19 mouse cellular contexts compared by ENCODE assay signal in genomic region chr1:149858734-149859133, GRCm38 (mm10).
DNase-seq lines count a peak whose midpoint lies in the region; ATAC-seq and TF ChIP-seq lines count a peak whose summit lies in the region.
"Had no signal": no experiment of that assay in that cellular context is flagged by ENCODE, and none has a peak within 500 bp of the region (broad histone marks: within the 10 kb centered on the region; RNA-seq: fewer than 3 reads in every experiment).

No protein-coding gene starts in this region.

- no peak for DNase-seq in left cerebral cortex, adult 2 months (ENCODE audit: extremely low spot score in 1 of 2, low spot score in 2 of 2)
- DNase-seq in left cerebral cortex, postnatal 14 days (ENCODE audit: low spot score in 2 of 2): no peak
- DNase-seq in CH12.LX (ENCODE audit: extremely low read depth): no peak
- peak; percentile 62 for DNase-seq in MEL (ENCODE audit: low read depth, low spot score)
- DNase-seq in cerebellum, postnatal 4 days (ENCODE audit: low spot score in 2 of 2): no peak
- DNase-seq in hindbrain, embryonic 14.5 days (ENCODE audit: low spot score): no peak
- no peak for DNase-seq in frontal cortex, adult 2 months (ENCODE audit: extremely low spot score in 1 of 2, low spot score in 1 of 2)
- DNase-seq: cerebellum, adult 2 months; gastrocnemius, postnatal 14 days; heart, postnatal 36 days; kidney, postnatal 14 days; layer of hippocampus, adult 9-11 months; midbrain, embryonic 14.5 days; thymus, postnatal 4 days had no signal

- no peak overlapping the region for H3K4me3 ChIP-seq in left cerebral cortex, adult 2 months
- H3K4me3 ChIP-seq in CH12.LX (replicated peaks in 1 of 3; ENCODE audit: low read depth in 2 of 3, low read length in 2 of 3, poor library complexity in 1 of 3) (no peak overlapping the region), MEL (ENCODE audit: control insufficient read depth in 1 of 2, insufficient read depth in 1 of 2, low read depth in 2 of 2, low read length in 2 of 2) (no peak overlapping the region)
- H3K4me3 ChIP-seq in cortical plate, adult 2 months (ENCODE audit: insufficient read depth, low read length): no peak overlapping the region
- no peak overlapping the region for H3K4me3 ChIP-seq in hindbrain, embryonic 14.5 days (replicated peaks; ENCODE audit: low read length)
- H3K4me3 ChIP-seq: heart, embryonic 12.5 days; limb, embryonic 10.5 days; liver, embryonic 15.5 days had no signal

- no peaks in the 10 kb centered on the region for H3K27me3 ChIP-seq in CH12.LX (replicated peaks)
- H3K27me3 ChIP-seq in MEL (ENCODE audit: control insufficient read depth in 1 of 2, insufficient read depth in 2 of 2, low read length in 2 of 2): no peaks in the 10 kb centered on the region
- no peaks in the 10 kb centered on the region for H3K27me3 ChIP-seq in hindbrain, embryonic 14.5 days (ENCODE audit: control insufficient read depth, insufficient read depth, low read length)
- H3K27me3 ChIP-seq: heart, embryonic 12.5 days; liver, embryonic 15.5 days had no signal

- WGBS in hindbrain, embryonic 14.5 days: 78% methylated on average over 5 of the region's 5 CpGs

- H3K79me2 ChIP-seq in CH12.LX (replicated peaks; ENCODE audit: control insufficient read depth, extremely low read depth, insufficient read depth, poor library complexity, severe bottlenecking): no peaks in the 10 kb centered on the region
- no peaks in the 10 kb centered on the region for H3K79me2 ChIP-seq in MEL (ENCODE audit: control insufficient read depth, insufficient read depth, low read length, poor library complexity)

- H3K4me1 ChIP-seq in CH12.LX (ENCODE audit: control insufficient read depth in 1 of 2, insufficient read depth in 2 of 2) (peaks cover 4 to 20% of the 10 kb centered on the region in 2 experiments), MEL (ENCODE audit: control insufficient read depth in 1 of 2, insufficient read depth in 2 of 2, low read length in 2 of 2) (no peaks in the 10 kb centered on the region)
- H3K4me1 ChIP-seq in cortical plate, adult 2 months (ENCODE audit: control insufficient read depth, insufficient read depth, low read length): peaks cover 6% of the 10 kb centered on the region
- no peaks in the 10 kb centered on the region for H3K4me1 ChIP-seq in hindbrain, embryonic 14.5 days (replicated peaks; ENCODE audit: control insufficient read depth, insufficient read depth, low read length)
- H3K4me1 ChIP-seq: limb, embryonic 10.5 days; liver, embryonic 15.5 days had no signal

- in situ Hi-C loops in CH12.LX (cut with MboI; ENCODE audit: low pct_ligation_motif_present, low pct_unique_long_range_greater_than_20kb, low sequenced_read_pairs): no loop called here

- H3K9me3 ChIP-seq in CH12.LX (replicated peaks; ENCODE audit: low read length) (no peaks in the 10 kb centered on the region), MEL (replicated peaks; ENCODE audit: insufficient read depth, low read length) (no peaks in the 10 kb centered on the region)
- no peaks in the 10 kb centered on the region for H3K9me3 ChIP-seq in hindbrain, embryonic 14.5 days (ENCODE audit: control insufficient read depth, low read length)
- H3K9me3 ChIP-seq: heart, embryonic 12.5 days; limb, embryonic 10.5 days; liver, embryonic 15.5 days had no signal

- peak; percentile 51 for TF ChIP-seq RAD21 in CH12.LX (IDR thresholded peaks at IDR 0.05; ENCODE audit: low read depth, low read length)
- peak; percentile 80 for TF ChIP-seq RAD21 in MEL (IDR thresholded peaks at IDR 0.05; ENCODE audit: low read depth, low read length)

- no peak overlapping the region; the same call in 1 of the 2 replicates for H3K27ac ChIP-seq in left cerebral cortex, adult 2 months
- no peak overlapping the region for H3K27ac ChIP-seq in CH12.LX (ENCODE audit: insufficient read depth, low read depth)
- H3K27ac ChIP-seq in MEL (ENCODE audit: control insufficient read depth, low read depth, low read length): no peak overlapping the region
- H3K27ac ChIP-seq in cortical plate, adult 2 months (ENCODE audit: insufficient read depth, low read length): no peak overlapping the region
- H3K27ac ChIP-seq in hindbrain, embryonic 14.5 days: no peak overlapping the region
- H3K27ac ChIP-seq: limb, embryonic 10.5 days; liver, embryonic 15.5 days; macrophage had no signal

- intact Hi-C loops in left cerebral cortex, adult 2 months (cut with DNase I): loop anchor here (5.0 kb wide), 3 partner anchors 104 to 344 kb away; partner anchors contain the start of gene Pla2g4a
- intact Hi-C loops in left cerebral cortex, postnatal 14 days (cut with DNase I): no loop called here

- H3K9ac ChIP-seq in CH12.LX (ENCODE audit: insufficient read depth, low read depth) (no peak overlapping the region), MEL (ENCODE audit: control insufficient read depth, low read depth, low read length, poor library complexity, severe bottlenecking) (no peak overlapping the region)
- H3K9ac ChIP-seq in hindbrain, embryonic 14.5 days: no peak overlapping the region
- H3K9ac ChIP-seq: heart, embryonic 12.5 days; liver, embryonic 15.5 days had no signal

- dilution Hi-C loops in CH12.LX (cut with MboI; ENCODE audit: extremely low pct_ligation_motif_present, extremely low pct_unique_long_range_greater_than_20kb, low sequenced_read_pairs): no loop called here

- H3K4me2 ChIP-seq in CH12.LX (ENCODE audit: insufficient read depth, low read depth, poor library complexity, severe bottlenecking): no peak overlapping the region
- no peak overlapping the region for H3K4me2 ChIP-seq in hindbrain, embryonic 14.5 days (replicated peaks)
- H3K4me2 ChIP-seq: heart, embryonic 12.5 days; liver, embryonic 15.5 days had no signal

- H3K36me3 ChIP-seq in CH12.LX (replicated peaks in 1 of 2; ENCODE audit: control insufficient read depth in 1 of 2, insufficient read depth in 1 of 2, low read length in 1 of 2) (peaks cover 2 to 7% of the 10 kb centered on the region in 2 experiments), MEL (ENCODE audit: control insufficient read depth in 1 of 2, insufficient read depth in 2 of 2, low read length in 2 of 2) (peaks cover 0 to 8% of the 10 kb centered on the region in 2 experiments; a peak in 1 of 4 replicates)
- H3K36me3 ChIP-seq in hindbrain, embryonic 14.5 days (replicated peaks; ENCODE audit: control insufficient read depth, insufficient read depth): no peaks in the 10 kb centered on the region
- H3K36me3 ChIP-seq: heart, embryonic 12.5 days; limb, embryonic 10.5 days had no signal

- no peak for ATAC-seq in hindbrain, embryonic 14.5 days (ENCODE audit: low FRiP score)

- TF ChIP-seq POLR2A in CH12.LX (IDR thresholded peaks at IDR 0.05; ENCODE audit: low read depth, low read length): no peak
- no peak for TF ChIP-seq POLR2A in MEL (IDR thresholded peaks at IDR 0.05; ENCODE audit: control insufficient read depth in 1 of 2, insufficient read depth in 1 of 2, low read depth in 1 of 2, low read length in 2 of 2, poor library complexity in 1 of 2)
- no peak for TF ChIP-seq POLR2A in cortical plate, adult 2 months (IDR thresholded peaks at IDR 0.05; ENCODE audit: extremely low read depth, insufficient read depth, low read length)

- TF ChIP-seq CTCF in left cerebral cortex, adult 2 months (IDR thresholded peaks at IDR 0.05): peak; percentile 48
- TF ChIP-seq CTCF in CH12.LX (conservative IDR thresholded peaks at IDR 0.05 in 1 of 2, IDR thresholded peaks at IDR 0.05 in 1 of 2; ENCODE audit: low read depth in 2 of 2, low read length in 2 of 2) (peak in 1 of 2 experiments; percentile 61; a peak in 2 of 4 replicates), MEL (IDR thresholded peaks at IDR 0.05 in 2 of 3, conservative IDR thresholded peaks at IDR 0.05 in 1 of 3; ENCODE audit: control insufficient read depth in 1 of 3, insufficient read depth in 1 of 3, low read depth in 2 of 3, low read length in 3 of 3, poor library complexity in 1 of 3, severe bottlenecking in 1 of 3) (peak; percentile 26 to 74 (median 49); a peak in 5 of 6 replicates)
- peak; percentile 13; the same call in 1 of the 2 replicates for TF ChIP-seq CTCF in cortical plate, adult 2 months (IDR thresholded peaks at IDR 0.05; ENCODE audit: extremely low read depth, insufficient read depth, low read length)

- TF ChIP-seq EP300 in CH12.LX (IDR thresholded peaks at IDR 0.05; ENCODE audit: low read length): no peak
- no peak for TF ChIP-seq EP300 in MEL (IDR thresholded peaks at IDR 0.05; ENCODE audit: low read depth in 1 of 2, low read length in 2 of 2)

TF ChIP-seq in CH12.LX, 34 proteins besides CTCF, POLR2A, EP300 and RAD21:
- TF ChIP-seq ZMIZ1 (IDR thresholded peaks at IDR 0.05; ENCODE audit: low read depth, low read length) (no peak), MAZ (IDR thresholded peaks at IDR 0.05; ENCODE audit: low read depth, low read length) (no peak), SMC3 (IDR thresholded peaks at IDR 0.05; ENCODE audit: low read depth, low read length) (peak; percentile 51), MAFK (IDR thresholded peaks at IDR 0.05; ENCODE audit: insufficient replicate concordance, low read length) (no peak)

TF ChIP-seq in MEL, 35 proteins besides CTCF, POLR2A, EP300 and RAD21:
- TF ChIP-seq MYC (IDR thresholded peaks at IDR 0.05; ENCODE audit: low read depth, low read length) (no peak), SIN3A (IDR thresholded peaks at IDR 0.05; ENCODE audit: low read length) (no peak), ZNF384 (IDR thresholded peaks at IDR 0.05; ENCODE audit: low read depth, low read length) (no peak), ZC3H11A (IDR thresholded peaks at IDR 0.05; ENCODE audit: low read depth, low read length) (peak; percentile 93), MEF2A (IDR thresholded peaks at IDR 0.05; ENCODE audit: extremely low read depth, insufficient replicate concordance, low read depth, low read length, poor library complexity, severe bottlenecking) (no peak), E2F4 (IDR thresholded peaks at IDR 0.05; ENCODE audit: borderline replicate concordance, low read depth, low read length) (no peak), SMC3 (IDR thresholded peaks at IDR 0.05; ENCODE audit: low read depth, low read length) (peak; percentile 81), TAL1 (IDR thresholded peaks at IDR 0.05; ENCODE audit: low read length) (no peak)
